In the genomic region with DNA sequence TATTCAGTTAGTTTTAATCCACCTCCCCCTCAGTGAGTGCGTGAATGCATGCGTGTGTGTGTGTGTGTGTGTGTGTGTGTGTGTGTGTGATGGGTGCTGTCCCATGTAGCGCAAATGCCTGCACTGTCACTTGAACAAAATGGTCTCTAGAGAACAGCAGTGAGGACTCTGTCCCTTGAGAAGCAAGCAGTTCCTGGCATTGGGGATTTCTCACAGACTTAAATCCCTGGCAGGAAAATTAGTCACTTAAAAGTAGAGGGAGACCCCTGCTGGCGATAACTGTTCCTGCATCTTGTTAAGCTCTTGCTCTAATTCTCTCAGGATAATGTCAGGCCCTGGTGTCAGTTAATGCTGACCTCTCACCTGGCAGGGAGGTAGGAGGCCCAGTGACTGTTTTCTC, we compare ENCODE assay signal across 8 mouse cellular contexts. TPM values are rescaled to one million over a fixed set of nuclear protein-coding genes. Genes with fewer than 3 reads are reported as not detected.
DNase-seq lines count a peak whose midpoint lies in the region; ATAC-seq and TF ChIP-seq lines count a peak whose summit lies in the region.

No protein-coding gene starts in this region.

- peak; percentile 78 for DNase-seq in adrenal gland, postnatal 14 days
- peak; percentile 76 for DNase-seq in embryo, embryonic 9.5 days (ENCODE audit: extremely low spot score)
- DNase-seq in large intestine, adult 2 months (ENCODE audit: low read depth, low spot score), result peak; percentile 43
- peak; percentile 62 for DNase-seq in lung, adult 2 months
- peak; percentile 91 for DNase-seq in retina, adult 2 months (ENCODE audit: low read depth, low spot score)
- DNase-seq in urinary bladder, postnatal 14 days (ENCODE audit: low spot score), result peak; percentile 72

- H3K4me1 ChIP-seq in E14TG2a.4 (replicated peaks; ENCODE audit: low read depth, low read length), result peaks cover 26% of the 10 kb centered on the region
- no peaks in the 10 kb centered on the region; the same call in 1 of the 2 replicates for H3K4me1 ChIP-seq in heart, embryonic 11.5 days (ENCODE audit: control insufficient read depth, insufficient read depth, low read length)
- H3K4me1 ChIP-seq in lung, adult 2 months (ENCODE audit: control insufficient read depth, insufficient read depth, low read length), result no peaks in the 10 kb centered on the region

- TF ChIP-seq CTCF in E14TG2a.4 (conservative IDR thresholded peaks at IDR 0.05; ENCODE audit: low read length), result peak; percentile 83
- 0 out of 2 replicates have a peak, but pooled peaks have one; percentile 11 for TF ChIP-seq CTCF in lung, adult 2 months (IDR thresholded peaks at IDR 0.05; ENCODE audit: insufficient read depth, low read length)

- peak; percentile 22; the same call in 1 of the 2 replicates for ATAC-seq in heart, embryonic 11.5 days (replicated peaks; ENCODE audit: insufficient number of reproducible peaks, low FRiP score, low TSS enrichment)

- peaks cover 37% of the 10 kb centered on the region for H3K36me3 ChIP-seq in E14TG2a.4 (ENCODE audit: insufficient read depth, low read length)
- 0 out of 2 replicates have a peak, but pooled peaks cover 3% of the 10 kb centered on the region for H3K36me3 ChIP-seq in heart, embryonic 11.5 days (ENCODE audit: control insufficient read depth, insufficient read depth, low read length)

- H3K4me2 ChIP-seq in heart, embryonic 11.5 days, result no peak overlapping the region

- H3K4me3 ChIP-seq in E14TG2a.4 (replicated peaks; ENCODE audit: low read length), result no peak overlapping the region
- H3K4me3 ChIP-seq in heart, embryonic 11.5 days (ENCODE audit: low read depth, low read length), result no peak overlapping the region
- H3K4me3 ChIP-seq in lung, adult 2 months (replicated peaks; ENCODE audit: extremely low read depth, low read depth, low read length), result no peak overlapping the region

- H3K27ac ChIP-seq in heart, embryonic 11.5 days (ENCODE audit: low read depth, low read length), result no peak overlapping the region

- H3K9ac ChIP-seq in heart, embryonic 11.5 days (ENCODE audit: low read depth, low read length), result no peak overlapping the region

- TF ChIP-seq POLR2A in lung, adult 2 months (IDR thresholded peaks at IDR 0.05; ENCODE audit: borderline replicate concordance, extremely low read depth, low read depth, low read length), result no peak

- H3K27me3 ChIP-seq in E14TG2a.4 (ENCODE audit: insufficient read depth, low read length), result no peaks in the 10 kb centered on the region
- H3K27me3 ChIP-seq in heart, embryonic 11.5 days (ENCODE audit: control insufficient read depth, insufficient read depth, low read length), result no peaks in the 10 kb centered on the region

- 56% methylated on average over 4 of the region's 4 CpGs for WGBS in heart, embryonic 11.5 days (ENCODE audit: insufficient replicate concordance)
- WGBS in large intestine, adult 2 months, result 58% methylated on average over 4 of the region's 4 CpGs
- 50% methylated on average over 4 of the region's 4 CpGs for WGBS in lung, adult 2 months

- H3K9me3 ChIP-seq in E14TG2a.4 (ENCODE audit: low read length), result no peaks in the 10 kb centered on the region
- H3K9me3 ChIP-seq in heart, embryonic 11.5 days (replicated peaks; ENCODE audit: control insufficient read depth, low read length), result no peaks in the 10 kb centered on the region

RNA-seq across cellular contexts. Expression of gene Ext2, which starts 36.2 kb away (rescaled TPM):
- total RNA-seq in adrenal gland, postnatal 14 days (2021), result 78.2 and 90.1 TPM in 2 replicates
- 60.3 and 75.6 TPM in 2 replicates for polyA plus RNA-seq in heart, embryonic 11.5 days (2014; fragmentation: Nextera tagmentation; extraction: Ambion mirVana)
- 29.6 and 31.6 TPM in 2 replicates for polyA plus RNA-seq in large intestine, adult 2 months (2012; rRNA removed)
- 58.3 and 59.5 TPM in 2 replicates for polyA plus RNA-seq in lung, adult 2 months (2012; rRNA removed)
